Mouse (Mus musculus) adrenal gland, postnatal 4 days (tissue): ENCODE measurements at regions not wholly inside any gene's neighbourhood (a gene's known extent, or its start where the extent isn't known, plus 50 kb on each side); places are given as distances from the start of the nearest gene placed in this dataset.

ENCODE experiments used
- DNase-seq, 2 experiments: peaks; one replicate each; pipeline ENCODE4 v3.0.0; 2021 to 2022; ENCODE audit warnings: low spot score in 2 of 2, mixed read lengths in 2 of 2

DNA sequence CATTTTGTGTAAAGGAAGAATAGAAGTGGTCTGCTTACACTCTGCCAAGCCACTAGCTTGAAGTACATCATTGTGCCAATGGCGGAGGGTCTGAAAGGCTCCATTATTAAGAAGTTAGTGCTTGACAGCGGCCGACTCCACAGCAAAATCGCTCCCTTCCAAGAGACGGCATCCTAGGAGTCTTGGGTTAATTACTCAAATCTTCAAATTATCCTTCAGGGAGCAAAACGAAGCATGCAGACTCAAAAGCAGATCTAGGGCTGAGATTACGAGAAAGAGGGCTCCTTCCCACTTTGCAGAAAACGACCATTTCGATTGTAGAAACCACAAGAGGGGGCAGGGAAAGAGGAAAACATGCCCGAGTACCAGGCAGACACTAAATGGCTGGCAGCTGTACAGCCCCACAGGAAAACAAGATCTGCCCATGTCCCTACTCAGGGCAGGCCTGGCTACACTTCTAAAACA, 121.9 kb upstream of the Ankrd55 start:
- no peak for DNase-seq

DNA sequence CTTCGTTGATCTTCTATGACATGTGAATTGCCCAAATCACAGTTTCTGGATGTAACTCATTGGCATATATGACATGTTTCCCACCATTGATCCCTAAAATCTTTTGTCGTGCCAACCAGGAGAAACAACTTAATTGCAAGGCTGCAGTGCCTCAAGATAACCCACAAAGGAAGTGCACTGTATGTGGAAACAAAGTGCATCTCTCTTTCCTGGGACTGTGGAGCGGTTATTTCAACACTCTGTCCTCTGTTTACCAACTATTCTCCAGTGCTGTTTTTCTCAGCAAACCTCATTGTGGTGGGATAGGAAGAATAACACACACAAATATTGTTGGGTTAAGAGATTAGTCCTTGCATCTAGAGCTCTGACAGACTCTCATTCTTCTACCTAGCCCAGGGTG, 119.8 kb upstream of the Ankrd55 start:
- DNase-seq = no peak

DNA sequence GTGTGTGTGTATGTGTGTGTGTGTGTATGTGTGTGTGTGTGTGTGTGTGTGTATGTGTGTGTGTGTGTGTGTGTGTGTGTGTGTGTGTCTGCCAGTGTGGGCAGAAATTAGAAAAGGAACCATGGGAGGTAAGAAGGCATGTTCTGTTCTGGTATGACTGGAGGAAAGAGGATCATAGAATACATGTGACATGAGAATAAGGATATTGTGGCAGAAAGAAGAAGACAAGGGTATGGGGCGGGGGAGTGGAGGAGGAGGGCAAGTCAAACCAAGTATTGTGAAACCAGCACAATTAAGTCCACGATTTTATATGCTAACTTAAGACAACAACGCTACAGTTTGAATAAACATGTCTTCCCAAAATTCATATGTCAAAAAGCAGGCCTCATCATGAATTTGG, 117.4 kb upstream of the Ankrd55 start:
- DNase-seq = no peak

DNA sequence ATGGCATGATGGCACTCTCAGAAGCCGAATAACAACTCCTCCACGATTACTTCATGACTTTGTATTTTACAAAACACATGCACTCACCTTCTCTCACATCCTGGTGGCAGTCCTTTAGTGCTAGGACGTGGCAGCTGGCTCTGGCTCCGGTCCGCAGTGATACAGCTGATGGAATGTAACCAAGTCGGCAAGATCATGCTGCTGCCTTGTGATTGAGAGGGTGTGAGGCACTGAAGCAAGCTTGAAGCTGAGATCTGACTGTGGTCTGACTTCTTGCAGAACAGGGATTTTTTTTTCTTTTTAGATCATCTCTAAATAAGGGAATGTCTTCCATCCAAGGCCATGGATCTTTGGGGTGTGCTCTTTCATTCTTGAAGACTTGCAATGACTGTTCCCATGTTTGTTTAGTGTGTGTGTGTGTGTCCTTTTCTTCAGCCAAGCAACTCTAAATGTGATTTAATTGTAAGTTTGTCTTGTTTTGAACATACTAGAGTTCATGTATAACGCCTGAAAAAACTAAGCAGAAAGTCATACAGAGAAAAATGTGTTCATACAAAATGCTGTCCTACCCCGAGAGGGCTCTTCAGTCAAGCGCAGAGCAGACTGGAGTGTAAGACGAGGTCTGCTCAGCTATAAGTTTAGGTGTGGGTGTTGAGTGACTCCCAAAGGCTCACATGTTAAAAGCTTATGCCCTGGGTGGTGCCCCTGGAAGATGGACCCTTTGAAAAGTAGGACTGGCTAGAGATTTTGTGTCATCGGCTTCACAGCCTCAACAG, 116.1 kb upstream of the Ankrd55 start:
- no peak for DNase-seq

DNA sequence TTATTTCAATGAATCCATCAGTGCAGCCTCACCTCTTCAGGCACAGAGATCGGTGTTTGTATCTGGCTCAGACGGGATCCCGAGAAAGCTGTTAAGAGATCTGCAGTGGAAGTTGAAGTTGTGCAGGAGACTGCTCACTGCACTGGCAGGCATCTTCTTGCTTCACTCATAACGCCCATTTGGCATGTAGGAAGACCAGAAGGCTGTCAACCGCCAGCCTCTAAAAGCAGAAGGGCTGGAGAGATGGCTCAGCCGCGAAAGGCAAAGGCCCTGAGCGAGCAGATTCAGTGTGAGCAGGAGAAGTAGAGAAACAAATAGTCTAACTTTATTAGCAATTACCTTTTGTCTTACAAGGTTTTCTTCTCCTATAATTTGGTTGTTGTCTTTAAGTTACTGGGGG, 114.3 kb upstream of the Ankrd55 start:
- no peak for DNase-seq

DNA sequence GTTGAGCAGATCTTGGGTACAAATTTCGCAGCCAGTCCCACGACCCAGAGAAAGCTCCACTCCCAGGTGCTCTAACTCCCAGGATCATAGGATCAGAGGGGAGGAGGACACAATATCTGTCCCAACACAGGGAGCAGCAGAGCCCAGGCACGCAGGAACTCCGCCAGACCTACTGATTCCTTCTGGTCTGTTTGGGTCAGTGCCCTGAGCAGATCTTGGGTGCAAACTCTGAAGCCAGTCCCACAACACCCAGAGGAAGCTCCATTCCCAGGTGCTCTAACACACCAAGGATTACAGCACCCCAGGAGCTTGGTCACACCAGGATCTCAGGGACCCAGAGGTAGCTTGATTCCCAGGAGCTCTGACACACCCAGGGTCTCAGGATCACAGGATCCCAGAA, 110.2 kb upstream of the Ankrd55 start:
- no peak for DNase-seq

DNA sequence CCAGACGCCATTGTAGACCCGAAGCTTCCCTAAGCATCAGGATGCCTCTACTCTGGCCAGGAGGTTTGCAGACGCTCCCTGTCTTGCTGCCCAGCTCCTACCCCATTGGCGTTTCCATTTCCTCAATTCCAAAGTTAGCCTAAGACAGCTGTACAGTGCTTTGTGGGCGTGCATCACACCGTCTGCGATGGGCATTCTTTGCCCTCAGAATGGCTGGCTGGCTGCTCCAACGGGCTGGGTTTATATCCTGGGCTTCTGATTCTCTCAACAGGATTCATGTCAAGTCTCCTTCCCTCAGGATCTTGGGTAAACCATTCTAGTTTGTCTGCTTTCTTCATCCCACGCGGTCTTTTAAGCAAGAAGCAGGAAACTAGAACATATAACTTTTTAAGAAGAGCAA, 104.3 kb upstream of the Ankrd55 start:
- no peak for DNase-seq

DNA sequence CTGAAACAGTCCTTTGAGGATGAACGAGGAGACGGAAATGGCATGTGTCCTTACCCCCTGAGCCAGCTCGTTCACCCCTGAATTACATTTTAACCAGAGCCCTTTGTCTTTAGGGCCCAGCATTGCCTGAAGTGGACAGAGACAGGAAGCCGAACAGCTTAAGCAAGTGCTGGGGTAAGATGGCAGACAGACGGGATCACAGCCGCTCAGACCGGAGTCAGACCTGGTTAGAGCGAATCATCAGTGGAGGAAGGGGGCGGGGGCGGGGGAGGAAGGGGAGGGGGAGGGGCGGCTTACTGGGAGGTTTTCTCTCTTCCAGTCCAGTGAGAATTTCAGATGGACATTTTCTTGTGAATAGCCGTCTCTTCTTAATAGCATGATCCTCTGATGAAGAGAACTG, 103.1 kb upstream of the Ankrd55 start:
- no peak for DNase-seq

DNA sequence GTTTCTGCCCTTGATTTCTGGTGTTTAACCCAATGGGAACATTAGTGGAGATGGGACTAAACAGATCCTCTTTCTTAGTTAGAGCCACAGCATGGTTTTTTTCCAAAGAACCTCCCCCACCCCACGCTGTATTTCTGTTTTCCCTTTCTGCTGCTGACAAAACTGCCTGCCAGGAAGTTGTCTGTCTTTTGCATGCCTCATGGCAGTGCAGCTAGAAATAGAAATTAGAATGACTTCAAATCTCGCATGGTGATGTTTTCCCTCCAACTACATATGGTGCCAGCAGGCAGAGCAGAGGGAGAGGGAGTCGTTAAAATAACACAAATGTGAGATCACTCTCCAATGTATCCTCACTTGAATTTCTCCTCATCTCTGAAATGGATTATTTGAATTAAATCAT, 101.0 kb upstream of the Ankrd55 start:
- no peak for DNase-seq

DNA sequence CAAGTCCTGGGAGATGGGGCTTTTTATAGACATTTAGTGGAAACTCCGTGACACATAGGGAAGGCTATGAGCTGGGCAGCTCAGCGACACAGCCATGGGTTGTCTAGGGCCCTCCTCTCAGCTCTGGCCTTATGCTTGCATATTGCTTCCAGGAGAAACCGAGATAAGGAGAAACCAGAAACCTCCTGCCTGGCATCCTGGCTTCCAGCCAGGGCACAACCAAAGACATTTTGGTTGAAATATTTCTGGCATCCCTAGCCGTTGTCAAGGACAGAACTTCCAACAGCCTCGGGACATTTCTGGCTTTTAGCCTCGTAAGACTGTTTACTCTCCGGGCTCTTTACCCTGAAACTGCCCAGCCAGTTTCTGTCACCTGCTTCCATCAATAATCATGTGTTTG, 99.9 kb upstream of the Ankrd55 start:
- DNase-seq = peak; percentile 34 to 46

DNA sequence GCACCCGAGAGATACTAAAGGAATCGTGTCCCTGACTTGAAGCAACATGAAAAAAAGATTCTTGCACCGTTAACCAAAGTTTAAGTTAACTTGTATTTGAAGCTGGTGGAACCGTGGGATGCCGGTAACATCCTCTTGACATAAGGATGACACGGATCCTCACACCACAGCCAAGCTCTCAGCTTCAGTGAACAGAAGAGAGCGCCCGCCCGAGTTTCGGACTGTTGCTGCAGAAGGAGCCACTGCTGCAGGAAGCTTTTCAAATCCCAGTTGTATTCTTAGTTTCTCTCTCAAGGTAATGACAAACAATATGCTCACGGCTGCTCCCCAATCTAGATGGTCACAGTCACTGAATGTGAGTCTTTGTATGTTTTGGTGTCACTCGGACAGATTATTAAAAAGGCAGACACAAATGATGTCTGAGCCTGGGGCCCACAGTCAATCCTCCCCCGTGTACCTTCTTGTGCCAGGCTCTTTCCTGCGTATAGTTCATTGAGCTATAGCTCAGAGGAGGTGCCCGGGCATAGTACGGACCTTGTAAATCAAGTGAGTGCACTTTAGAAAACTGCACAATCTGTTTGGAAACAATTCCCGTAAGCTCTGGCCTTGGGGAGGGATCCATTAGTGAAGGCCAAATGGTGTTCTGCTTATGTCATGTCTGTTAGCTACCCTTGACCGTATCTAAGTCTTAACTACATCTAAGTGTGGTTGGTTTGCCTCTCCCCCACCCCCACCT, 99.3 kb upstream of the Ankrd55 start:
- DNase-seq = no peak

DNA sequence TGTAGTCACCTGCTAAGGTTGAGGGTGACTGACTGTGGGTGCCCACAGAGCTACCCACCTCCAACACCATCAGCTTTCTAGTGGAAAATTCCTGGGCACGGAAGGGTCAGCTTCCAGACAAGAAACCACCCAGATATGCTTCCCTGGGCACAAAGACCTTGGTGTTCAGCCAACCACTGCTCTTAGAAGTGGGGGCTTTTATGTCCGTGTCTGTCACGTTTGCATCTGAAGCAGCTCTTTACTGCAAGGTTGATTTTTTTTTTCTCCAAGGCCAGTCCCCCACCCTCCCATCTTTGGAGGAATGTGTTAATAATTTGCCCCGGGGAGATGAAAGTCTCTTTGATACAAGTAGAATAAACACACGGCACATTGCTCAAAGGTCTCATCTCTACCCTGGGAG, 98.6 kb upstream of the Ankrd55 start:
- no peak for DNase-seq

DNA sequence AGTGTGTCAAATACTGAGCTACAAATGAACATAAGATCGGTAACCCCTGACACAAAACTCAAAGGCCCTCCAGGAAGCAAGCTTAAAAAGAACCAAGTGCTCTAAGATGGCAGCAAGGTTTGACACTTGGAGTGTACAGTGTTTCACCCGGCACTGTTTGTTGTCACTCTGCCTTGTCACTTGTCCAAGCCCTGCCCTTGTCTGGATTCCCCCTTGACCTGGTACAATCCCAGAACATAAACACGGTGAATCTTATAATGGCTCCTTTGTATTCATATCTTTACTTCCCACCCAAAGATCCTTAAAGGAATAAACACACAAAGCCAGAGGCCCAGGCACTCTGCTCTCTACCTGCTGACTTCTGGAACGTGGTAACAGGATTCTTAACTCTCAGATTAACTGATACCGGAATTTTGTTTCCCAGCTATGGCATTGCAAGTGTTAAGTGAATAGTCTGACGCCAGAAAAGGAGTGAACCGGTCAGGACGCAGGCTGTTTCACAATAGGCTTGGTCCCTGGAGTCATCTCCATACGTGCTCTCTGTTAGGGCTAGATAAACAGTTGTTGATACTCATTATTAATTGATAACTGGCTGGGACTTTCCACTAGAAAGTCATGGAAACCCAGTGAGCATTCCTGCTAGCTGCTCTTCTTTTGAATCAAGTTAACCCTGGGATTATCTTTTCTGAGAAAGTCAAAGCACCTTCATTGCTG, 95.9 kb upstream of the Ankrd55 start:
- no peak for DNase-seq

DNA sequence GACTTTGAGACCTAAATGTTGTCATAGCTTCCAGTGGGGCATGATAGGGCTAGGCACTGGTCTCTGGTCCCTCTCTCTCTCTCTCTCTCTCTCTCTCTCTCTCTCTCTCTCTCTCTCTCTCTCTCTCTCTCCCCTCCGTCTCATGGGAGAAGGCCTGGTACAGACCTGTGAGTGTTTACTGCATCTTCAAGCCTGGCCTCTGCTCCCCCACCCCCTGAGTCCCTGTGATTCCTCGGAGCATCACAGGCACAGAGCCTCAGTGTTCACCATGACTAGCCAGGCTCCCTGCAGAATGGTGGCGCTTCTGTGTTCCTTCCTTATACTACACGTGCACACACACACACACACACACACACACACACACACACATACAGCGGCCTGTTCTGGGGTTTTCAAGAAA, 94.6 kb upstream of the Ankrd55 start:
- no peak for DNase-seq

DNA sequence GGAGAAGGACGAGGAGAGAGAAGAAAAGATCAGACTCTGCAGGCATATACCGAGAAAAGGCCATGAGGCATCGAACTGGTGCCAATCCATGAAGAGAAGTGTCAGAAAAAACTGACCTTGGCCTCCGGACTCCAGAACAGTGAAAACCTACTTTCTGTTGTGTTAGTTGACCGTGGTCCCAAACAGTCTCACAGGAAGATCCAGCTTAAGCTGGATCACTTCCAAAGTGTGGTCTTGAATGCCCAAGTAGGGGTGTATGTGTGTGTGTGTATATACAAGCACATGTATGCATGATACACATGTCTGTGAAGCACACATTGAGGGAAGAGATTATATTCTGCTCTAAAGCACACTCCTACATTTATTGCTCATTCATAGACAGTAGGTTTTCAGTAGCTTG, 93.3 kb upstream of the Ankrd55 start:
- DNase-seq = no peak

DNA sequence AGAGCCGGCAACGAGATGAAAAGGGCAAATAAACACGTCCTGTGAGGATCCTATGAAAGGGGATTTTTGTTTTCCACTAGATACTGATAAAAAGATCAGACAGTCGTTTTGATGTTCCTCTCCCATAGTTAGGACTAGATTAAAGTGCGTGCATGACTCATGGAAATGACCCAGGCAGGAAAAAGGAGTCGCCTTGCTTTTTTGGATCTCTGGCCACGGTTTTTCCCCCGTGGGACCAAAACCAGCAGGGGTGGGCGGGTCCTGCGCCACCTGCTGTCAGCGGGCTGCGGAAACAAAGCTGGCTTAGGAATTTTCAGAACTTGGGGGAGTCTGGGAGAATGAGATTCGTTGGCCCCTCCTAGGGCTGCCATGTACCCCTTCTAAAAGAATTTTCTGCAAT, 91.5 kb upstream of the Ankrd55 start:
- DNase-seq = peak; percentile 28 to 65

DNA sequence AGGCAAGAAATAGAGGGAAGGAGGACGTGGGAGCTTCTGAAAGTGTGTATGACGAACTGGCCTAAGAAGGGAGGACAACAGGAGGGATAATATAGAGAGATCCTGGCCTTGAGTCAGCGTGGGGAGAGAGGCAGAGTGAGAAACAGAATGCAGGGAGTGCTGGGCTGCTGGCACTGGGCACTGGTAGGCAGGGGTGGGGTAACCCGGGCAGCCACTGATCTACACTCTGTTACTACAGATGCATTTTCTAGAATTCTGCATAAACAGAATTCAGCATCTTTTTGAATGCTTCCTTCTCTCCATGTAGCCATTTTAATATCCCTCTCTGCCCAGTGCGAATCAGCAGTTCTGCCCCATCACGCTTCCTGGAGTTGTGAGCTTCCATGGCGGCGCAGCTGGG, 84.5 kb upstream of the Ankrd55 start:
- no peak for DNase-seq

DNA sequence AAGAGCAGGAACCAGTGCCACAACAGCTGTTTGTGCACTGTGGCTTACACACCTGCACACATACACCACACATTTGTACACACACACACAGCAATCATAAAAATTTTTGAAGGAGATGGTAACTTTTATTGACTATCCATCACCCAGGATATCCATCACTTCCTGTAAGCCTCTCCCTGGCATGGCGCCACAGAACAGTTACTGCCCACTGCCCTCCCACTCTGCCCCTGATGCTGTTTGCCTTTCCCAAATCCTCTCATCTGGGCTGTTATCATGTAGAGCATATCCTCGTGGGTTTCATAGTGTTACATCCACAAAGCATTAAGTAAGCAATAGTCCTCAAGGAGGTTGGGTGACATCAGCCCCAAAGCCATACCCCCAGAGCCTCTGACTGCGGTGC, 84.0 kb upstream of the Ankrd55 start:
- DNase-seq = no peak

DNA sequence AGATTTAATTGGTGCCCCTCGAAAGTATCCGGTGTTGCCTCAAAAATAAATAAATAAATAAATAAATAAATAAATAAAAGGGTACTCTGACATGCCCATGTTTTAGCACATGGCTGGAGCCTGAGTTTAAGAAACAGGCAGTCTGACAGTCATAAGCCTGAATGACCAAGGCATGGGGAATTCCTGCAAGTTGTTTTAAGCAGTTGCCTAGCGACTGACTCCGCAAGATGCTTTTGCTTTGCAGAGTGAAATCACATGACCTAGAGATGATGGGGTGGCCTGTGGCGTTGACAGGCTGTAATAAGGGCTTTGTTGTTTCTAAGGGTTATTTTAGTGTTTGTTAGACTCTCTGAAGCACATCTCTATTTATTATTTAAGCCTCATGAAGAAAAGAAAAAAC, 83.4 kb upstream of the Ankrd55 start:
- DNase-seq = no peak

DNA sequence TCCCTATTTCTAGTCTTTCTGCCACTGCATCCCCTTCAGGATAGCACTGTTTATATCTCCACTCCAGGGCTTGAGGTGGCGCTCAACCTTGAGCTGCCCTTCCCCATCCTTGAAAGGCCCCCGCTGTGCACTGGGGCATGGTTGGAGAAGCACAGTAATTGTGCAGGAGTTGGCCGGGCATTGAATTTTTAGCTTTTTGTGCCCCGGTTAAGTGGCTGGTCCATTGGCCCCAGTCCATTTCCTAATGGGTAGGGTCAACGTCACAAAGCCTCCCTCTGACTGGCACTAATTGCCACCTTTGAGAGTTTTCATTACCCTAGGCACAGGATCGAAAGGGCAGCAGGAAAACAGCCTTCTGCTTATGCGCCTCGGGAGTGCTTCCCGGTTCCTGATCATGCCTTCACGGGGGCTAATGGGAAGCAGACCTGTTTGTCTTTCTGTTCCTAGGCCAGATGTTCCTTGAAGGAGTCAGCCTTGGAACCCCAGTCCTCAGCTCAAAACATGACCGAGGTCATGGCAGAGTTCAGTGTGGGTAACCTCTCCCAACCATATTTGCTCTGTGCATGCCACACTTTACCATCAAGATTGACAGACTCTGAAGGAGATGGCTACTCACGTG, 80.5 kb upstream of the Ankrd55 start:
- no peak for DNase-seq

DNA sequence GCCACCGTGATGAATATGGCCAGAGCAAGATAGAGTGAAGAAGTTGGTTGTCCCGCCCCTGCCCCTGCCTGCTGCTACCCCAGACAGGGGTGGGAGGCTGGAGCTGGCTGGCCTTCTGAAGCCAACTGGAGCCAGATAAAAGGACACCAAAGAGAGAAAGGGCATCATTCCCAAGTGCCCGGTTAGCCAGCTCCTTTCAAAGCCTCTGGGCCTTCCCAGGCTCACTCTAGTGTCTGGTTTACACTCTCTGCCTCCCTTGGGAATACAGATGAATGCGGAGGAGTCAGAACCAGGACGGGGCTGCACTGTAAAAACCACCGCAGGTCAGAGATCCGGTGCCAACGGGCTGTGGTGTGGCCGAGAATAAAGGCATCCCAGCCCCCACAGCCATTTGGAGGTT, 76.4 kb upstream of the Ankrd55 start:
- no peak for DNase-seq

DNA sequence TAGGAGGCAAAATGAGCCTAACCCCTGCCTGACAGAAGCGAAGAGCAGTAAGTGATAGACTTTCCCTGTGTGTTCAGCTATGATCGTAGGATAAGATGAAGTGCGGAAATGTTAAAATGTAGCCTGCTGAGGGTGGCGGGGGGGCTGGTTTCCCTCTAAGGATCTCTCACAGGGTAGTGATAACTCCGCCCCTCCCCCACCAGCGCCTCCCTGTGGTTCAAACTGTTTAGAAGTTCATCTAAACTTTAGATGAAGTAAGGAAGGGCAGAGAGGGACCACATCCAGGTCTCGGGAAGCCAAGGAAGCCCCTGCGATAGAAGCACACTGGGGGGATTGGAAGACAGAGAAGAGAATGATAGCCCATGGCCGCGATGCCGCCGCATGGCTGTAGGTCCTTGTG, 75.9 kb upstream of the Ankrd55 start:
- no peak for DNase-seq
